Mouse (Mus musculus): ENCODE data around the gene Gtf2a2. TPM values are rescaled to one million over a fixed set of nuclear protein-coding genes. Genes with fewer than 3 reads are reported as not detected.

Gene Gtf2a2
- polyA plus RNA-seq, 1 experiment from 2014 or later, result 148 TPM

GRCm38 (mm10) chr9:69994547-69994946, 17.8 kb upstream of the Gtf2a2 start:
- 84% methylated on average over 5 of the region's 5 CpGs for WGBS
- H3K4me3 ChIP-seq, result no peak overlapping the region
- no peaks in the 10 kb centered on the region for H3K27me3 ChIP-seq (replicated peaks)
- no peak for ATAC-seq (ENCODE audit: insufficient number of reproducible peaks, low FRiP score)
- no peak overlapping the region for H3K27ac ChIP-seq (ENCODE audit: poor library complexity, severe bottlenecking)
- H3K4me1 ChIP-seq (replicated peaks), result peaks cover 43% of the 10 kb centered on the region
- no peak overlapping the region for H3K4me2 ChIP-seq
- H3K36me3 ChIP-seq, result peaks cover 46% of the 10 kb centered on the region
- no peaks in the 10 kb centered on the region for H3K9me3 ChIP-seq (replicated peaks)
- no peak overlapping the region for H3K9ac ChIP-seq

GRCm38 (mm10) chr9:69999318-69999717, 13.0 kb upstream of the Gtf2a2 start:
- WGBS, result 60% methylated on average over 1 of the region's 1 CpGs

GRCm38 (mm10) chr9:70003516-70003915, 8.8 kb upstream of the Gtf2a2 start:
- Histone ChIP-seq H3K36me3 (peaks cover 65% of the 10 kb centered on the region), H3K27me3 (replicated peaks) (no peaks in the 10 kb centered on the region), H3K4me1 (replicated peaks) (no peaks in the 10 kb centered on the region), H3K4me2 (no peak overlapping the region), H3K27ac (ENCODE audit: poor library complexity, severe bottlenecking) (no peak overlapping the region), H3K9ac (no peak overlapping the region), H3K9me3 (replicated peaks) (no peaks in the 10 kb centered on the region), H3K4me3 (no peak overlapping the region)
- 87% methylated on average over 10 of the region's 10 CpGs for WGBS
- ATAC-seq (ENCODE audit: insufficient number of reproducible peaks, low FRiP score), result no peak

More at GRCm38 (mm10) chr9:69999318-69999717, 13.0 kb upstream of the Gtf2a2 start:
- Histone ChIP-seq H3K27me3 (replicated peaks) (no peaks in the 10 kb centered on the region), H3K4me3 (no peak overlapping the region), H3K36me3 (peaks cover 75% of the 10 kb centered on the region), H3K27ac (ENCODE audit: poor library complexity, severe bottlenecking) (no peak overlapping the region), H3K4me1 (replicated peaks) (peaks cover 9% of the 10 kb centered on the region), H3K4me2 (no peak overlapping the region), H3K9ac (no peak overlapping the region), H3K9me3 (replicated peaks) (no peaks in the 10 kb centered on the region)
- no peak for ATAC-seq (ENCODE audit: insufficient number of reproducible peaks, low FRiP score)

- H3K9ac ChIP-seq, result no peak overlapping the region
- 89% methylated on average over 5 of the region's 5 CpGs for WGBS
- H3K36me3 ChIP-seq, result peaks cover 50% of the 10 kb centered on the region
- no peak overlapping the region for H3K4me3 ChIP-seq
- H3K4me1 ChIP-seq (replicated peaks), result 0 out of 2 replicates have a peak, but pooled peaks cover 1% of the 10 kb centered on the region
- ATAC-seq (ENCODE audit: insufficient number of reproducible peaks, low FRiP score), result no peak
- no peaks in the 10 kb centered on the region for H3K9me3 ChIP-seq (replicated peaks)
- H3K27ac ChIP-seq (ENCODE audit: poor library complexity, severe bottlenecking), result no peak overlapping the region
- no peak overlapping the region for H3K4me2 ChIP-seq
- no peaks in the 10 kb centered on the region for H3K27me3 ChIP-seq (replicated peaks)
Observed at GRCm38 (mm10) chr9:70006984-70007383, 5.4 kb upstream of the Gtf2a2 start.

- no peak for ATAC-seq (ENCODE audit: insufficient number of reproducible peaks, low FRiP score)
- Histone ChIP-seq H3K4me1 (replicated peaks) (0 out of 2 replicates have a peak, but pooled peaks cover 2% of the 10 kb centered on the region), H3K27ac (ENCODE audit: poor library complexity, severe bottlenecking) (no peak overlapping the region), H3K27me3 (replicated peaks) (no peaks in the 10 kb centered on the region), H3K9me3 (replicated peaks) (no peaks in the 10 kb centered on the region), H3K36me3 (peaks cover 45% of the 10 kb centered on the region), H3K4me2 (no peak overlapping the region), H3K9ac (no peak overlapping the region), H3K4me3 (no peak overlapping the region)
- WGBS, result 90% methylated on average over 14 of the region's 14 CpGs
Observed at GRCm38 (mm10) chr9:70007506-70008248, 4.7 kb upstream of the Gtf2a2 start.

- 56% methylated on average over 8 of the region's 8 CpGs for WGBS
- ATAC-seq (ENCODE audit: insufficient number of reproducible peaks, low FRiP score), result no peak
- Histone ChIP-seq H3K4me2 (no peak overlapping the region), H3K9me3 (replicated peaks) (no peaks in the 10 kb centered on the region), H3K27ac (ENCODE audit: poor library complexity, severe bottlenecking) (no peak overlapping the region), H3K4me3 (no peak overlapping the region), H3K4me1 (replicated peaks) (peaks cover 17% of the 10 kb centered on the region), H3K9ac (no peak overlapping the region), H3K27me3 (replicated peaks) (no peaks in the 10 kb centered on the region), H3K36me3 (peaks cover 31% of the 10 kb centered on the region)
Observed at GRCm38 (mm10) chr9:70009754-70010304, 2.5 kb upstream of the Gtf2a2 start.

- WGBS, result 91% methylated on average over 5 of the region's 5 CpGs
- Histone ChIP-seq H3K36me3 (peaks cover 31% of the 10 kb centered on the region), H3K27ac (ENCODE audit: poor library complexity, severe bottlenecking) (no peak overlapping the region)
Observed at GRCm38 (mm10) chr9:70010781-70011473, 1.4 kb upstream of the Gtf2a2 start.

GRCm38 (mm10) chr9:70011537-70012407, 578 bp upstream of the Gtf2a2 start:
- WGBS, result 60% methylated on average over 14 of the region's 14 CpGs
- peak overlapping the region; percentile 93 for H3K9ac ChIP-seq
- H3K27ac ChIP-seq (ENCODE audit: poor library complexity, severe bottlenecking), result peak overlapping the region; percentile 70
- peak overlapping the region; percentile 68 for H3K4me2 ChIP-seq
- no peaks in the 10 kb centered on the region for H3K27me3 ChIP-seq (replicated peaks)
- H3K4me3 ChIP-seq, result peak overlapping the region; percentile 91
- peaks cover 17% of the 10 kb centered on the region for H3K4me1 ChIP-seq (replicated peaks)
- H3K9me3 ChIP-seq (replicated peaks), result no peaks in the 10 kb centered on the region
- peaks cover 31% of the 10 kb centered on the region for H3K36me3 ChIP-seq
- no peak for ATAC-seq (ENCODE audit: insufficient number of reproducible peaks, low FRiP score)

More at GRCm38 (mm10) chr9:70010781-70011473, 1.4 kb upstream of the Gtf2a2 start:
- Histone ChIP-seq H3K9me3 (replicated peaks) (no peaks in the 10 kb centered on the region), H3K4me1 (replicated peaks) (peaks cover 17% of the 10 kb centered on the region), H3K9ac (no peak overlapping the region), H3K27me3 (replicated peaks) (no peaks in the 10 kb centered on the region), H3K4me3 (no peak overlapping the region), H3K4me2 (no peak overlapping the region)
- no peak for ATAC-seq (ENCODE audit: insufficient number of reproducible peaks, low FRiP score)

GRCm38 (mm10) chr9:70015632-70016031, 3.3 kb downstream of the Gtf2a2 start:
- no peak for ATAC-seq (ENCODE audit: insufficient number of reproducible peaks, low FRiP score)
- Histone ChIP-seq H3K27ac (ENCODE audit: poor library complexity, severe bottlenecking) (0 out of 2 replicates have a peak overlapping the region, but pooled peaks have one; percentile 21), H3K36me3 (peaks cover 15% of the 10 kb centered on the region), H3K4me2 (no peak overlapping the region), H3K9me3 (replicated peaks) (no peaks in the 10 kb centered on the region), H3K4me3 (no peak overlapping the region), H3K9ac (no peak overlapping the region), H3K4me1 (replicated peaks) (peaks cover 17% of the 10 kb centered on the region), H3K27me3 (replicated peaks) (no peaks in the 10 kb centered on the region)
- WGBS, result 88% methylated on average over 2 of the region's 2 CpGs

GRCm38 (mm10) chr9:70018879-70019278, 6.5 kb downstream of the Gtf2a2 start:
- no peak for ATAC-seq (ENCODE audit: insufficient number of reproducible peaks, low FRiP score)
- no peak overlapping the region for H3K9ac ChIP-seq
- H3K4me1 ChIP-seq (replicated peaks), result peaks cover 25% of the 10 kb centered on the region
- no peak overlapping the region for H3K27ac ChIP-seq (ENCODE audit: poor library complexity, severe bottlenecking)
- no peaks in the 10 kb centered on the region for H3K27me3 ChIP-seq (replicated peaks)
- no peak overlapping the region for H3K4me3 ChIP-seq
- no peaks in the 10 kb centered on the region for H3K9me3 ChIP-seq (replicated peaks)
- H3K36me3 ChIP-seq, result peaks cover 17% of the 10 kb centered on the region
- no peak overlapping the region for H3K4me2 ChIP-seq
